Mouse (Mus musculus) cerebellum, adult 2 months (tissue): Measurements from ENCODE around the gene Fam92b.

ENCODE experiments used
- CTCF ChIP-seq: fragments of 200-500 bp; IDR thresholded peaks from 2 replicates; pipeline ENCODE4 v1.5.1; 2011; ENCODE audit warnings: low read depth, mild to moderate bottlenecking, control low read depth, low read length, moderate library complexity, borderline replicate concordance; ENCODE audit not compliant: insufficient read depth
- POLR2A ChIP-seq: fragments of 200-500 bp; IDR thresholded peaks from 2 replicates; pipeline ENCODE4 v1.6.1; 2011; ENCODE audit warnings: low read length, control low read depth, borderline replicate concordance; ENCODE audit not compliant: insufficient read depth

GRCm38 (mm10) chr8:120189440-120189839 is 12.2 kb upstream of the Fam92b start:
- TF ChIP-seq CTCF (no peak), POLR2A (no peak)
